Mouse (Mus musculus) CH12.LX (cell line): ENCODE results near the gene Fgf14.
"Not testable (repeated sequence)": the region's sequence is repeated elsewhere in the genome, so short reads cannot be mapped to it uniquely, and the experiment has no call there.

ENCODE experiments used
- CTCF ChIP-seq, 2 experiments: IDR thresholded peaks in 1 of 2; conservative IDR thresholded peaks in 1 of 2; 2 replicates each; pipeline ENCODE4 v1.5.1; 2011 to 2012; ENCODE audit warnings: low read depth in 2 of 2, low read length in 2 of 2, improper control_type of control experiment in 1 of 2, inconsistent platforms in 1 of 2, mild to moderate bottlenecking in 1 of 2, moderate library complexity in 1 of 2
- E2F4 ChIP-seq: IDR thresholded peaks from 2 replicates; pipeline ENCODE4 v1.6.1; 2011; ENCODE audit warnings: low read depth, low read length, improper control_type of control experiment; ENCODE audit not compliant: insufficient replicate concordance
- POLR2A ChIP-seq: IDR thresholded peaks from 2 replicates; pipeline ENCODE4 v1.6.1; 2011; ENCODE audit warnings: low read depth, mild to moderate bottlenecking, improper control_type of control experiment, low read length
- TBP ChIP-seq: conservative IDR thresholded peaks from 2 replicates; pipeline ENCODE4 v1.6.1; 2011; ENCODE audit warnings: low read depth, low read length, improper control_type of control experiment
- ZMIZ1 ChIP-seq: IDR thresholded peaks from 2 replicates; pipeline ENCODE4 v1.6.1; 2012; ENCODE audit warnings: low read depth, mild to moderate bottlenecking, inconsistent platforms, low read length, improper control_type of control experiment

DNA sequence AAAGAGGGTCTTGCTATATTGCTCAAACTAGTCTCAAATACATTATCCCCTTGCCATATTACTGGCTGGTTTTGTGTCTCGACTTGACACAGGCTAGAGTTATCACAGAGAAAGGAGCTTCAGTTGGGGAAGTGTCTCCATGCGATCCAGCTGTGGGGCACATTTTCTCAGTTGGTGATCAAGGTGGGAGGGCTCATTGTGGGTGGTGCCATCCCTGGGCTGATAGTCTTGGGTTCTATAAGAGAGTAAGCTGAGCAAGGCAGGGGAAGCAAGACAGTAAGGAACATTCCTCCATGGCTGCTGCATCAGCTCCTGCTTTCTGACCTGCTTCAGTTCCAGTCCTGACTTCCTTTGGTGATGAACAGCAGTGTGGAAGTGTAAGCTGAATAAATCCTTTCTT, 141.6 kb downstream of the Fgf14 start:
- not testable (repeated sequence) for TF ChIP-seq TBP; CTCF (conservative IDR thresholded peaks at IDR 0.05 in 1 of 2, IDR thresholded peaks at IDR 0.05 in 1 of 2; ENCODE audit: low read depth in 2 of 2, low read length in 2 of 2); E2F4; POLR2A; ZMIZ1
